Mouse (Mus musculus): ENCODE measurements around the gene Ssu72.

GRCm38 (mm10) chr4:155775855-155776254, 71.3 kb downstream of the Ssu72 start:
- no peak for TF ChIP-seq FLI1 (IDR thresholded peaks at IDR 0.05; ENCODE audit: low read length)
- TF ChIP-seq GATA1 (IDR thresholded peaks at IDR 0.05; ENCODE audit: borderline replicate concordance, low read length), result no peak
